Mouse (Mus musculus) natural killer cell, adult 2 months (primary cell): ENCODE measurements around the gene Bace2.
A peak's percentile ranks its signal among the peaks of the same experiment; 100 is the strongest.

ENCODE experiments used
- DNase-seq, 2 experiments: peaks; one replicate each; pipeline ENCODE4 v3.0.0; 2022; ENCODE audit warnings: low spot score in 2 of 2

Bace2 gene

GRCm38 (mm10) chr16:97356499-97357187 lies at the start of gene Bace2:
Gene Bace2, plus strand, starts transcription at chr16:97356742.
- DNase-seq, result peak in 1 of 2 experiments; percentile 6

- DNase-seq, result no peak
These were observed 48.9 kb upstream of the Bace2 start for GRCm38 (mm10) chr16:97307594-97307993.

- DNase-seq, result peak in 1 of 2 experiments; percentile 29
These were observed 46.6 kb upstream of the Bace2 start for GRCm38 (mm10) chr16:97309796-97310569.

- DNase-seq, result peak; percentile 20 to 66
These were observed 46.0 kb upstream of the Bace2 start for GRCm38 (mm10) chr16:97310570-97310846.

- peak; percentile 61 to 67 for DNase-seq
These were observed 43.4 kb upstream of the Bace2 start for GRCm38 (mm10) chr16:97312960-97313686.

GRCm38 (mm10) chr16:97321576-97321975 lies 35.0 kb upstream of the Bace2 start:
- DNase-seq, result no peak

- no peak for DNase-seq
These were observed 33.9 kb upstream of the Bace2 start for GRCm38 (mm10) chr16:97322604-97323003.

GRCm38 (mm10) chr16:97325975-97326374 lies 30.6 kb upstream of the Bace2 start:
- no peak for DNase-seq

GRCm38 (mm10) chr16:97328602-97329001 lies 27.9 kb upstream of the Bace2 start:
- no peak for DNase-seq

GRCm38 (mm10) chr16:97353013-97353412 lies 3.5 kb upstream of the Bace2 start:
- DNase-seq, result no peak

- no peak for DNase-seq
These were observed 1.9 kb upstream of the Bace2 start for GRCm38 (mm10) chr16:97354632-97355031.

GRCm38 (mm10) chr16:97357188-97357821 lies 763 bp downstream of the Bace2 start:
- DNase-seq, result no peak

GRCm38 (mm10) chr16:97362231-97362888 lies 5.8 kb downstream of the Bace2 start:
- no peak for DNase-seq

- DNase-seq, result no peak
These were observed 9.6 kb downstream of the Bace2 start for GRCm38 (mm10) chr16:97366141-97366540.

GRCm38 (mm10) chr16:97370258-97370657 lies 13.7 kb downstream of the Bace2 start:
- no peak for DNase-seq

- no peak for DNase-seq
These were observed 31.4 kb downstream of the Bace2 start for GRCm38 (mm10) chr16:97387955-97388354.

GRCm38 (mm10) chr16:97391289-97391688 lies 34.7 kb downstream of the Bace2 start:
- DNase-seq, result no peak

GRCm38 (mm10) chr16:97391701-97392384 lies 35.3 kb downstream of the Bace2 start:
- no peak for DNase-seq

GRCm38 (mm10) chr16:97396436-97396835 lies 39.9 kb downstream of the Bace2 start:
- DNase-seq, result no peak

GRCm38 (mm10) chr16:97397945-97398531 lies 41.5 kb downstream of the Bace2 start:
- DNase-seq, result no peak

GRCm38 (mm10) chr16:97399991-97400390 lies 43.4 kb downstream of the Bace2 start:
- no peak for DNase-seq
